Mouse (Mus musculus): ENCODE data around the gene 4930564D02Rik.
A peak's percentile ranks its signal among the peaks of the same experiment; 100 is the strongest.

4930564D02Rik gene

DNA sequence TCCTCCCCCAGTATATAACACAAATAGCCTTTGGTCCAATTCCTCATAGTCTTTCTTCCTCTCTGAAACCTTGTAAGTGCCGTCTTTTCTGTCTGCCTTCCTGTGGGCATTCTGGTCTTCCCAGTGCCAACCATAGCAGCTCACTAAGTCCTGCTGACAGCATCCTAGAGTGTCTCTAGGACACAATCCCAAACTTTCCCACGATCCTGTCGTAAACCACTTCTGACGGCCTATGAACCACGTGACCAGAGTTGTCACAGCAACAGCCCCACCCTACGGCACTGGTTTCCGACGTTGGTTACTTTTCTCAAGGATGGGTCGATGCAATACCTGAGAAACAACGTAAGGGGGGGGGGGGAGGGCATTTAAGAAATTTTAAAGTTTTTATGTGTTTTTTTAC, at the start of gene 4930564D02Rik:
TSS of gene 4930564D02Rik (plus strand) at position 301 of the 400 bp plus-strand sequence.
- DNase-seq, result no peak

GRCm38 (mm10) chr3:105017314-105017713, 49.3 kb upstream of the 4930564D02Rik start:
- no peak for DNase-seq

DNA sequence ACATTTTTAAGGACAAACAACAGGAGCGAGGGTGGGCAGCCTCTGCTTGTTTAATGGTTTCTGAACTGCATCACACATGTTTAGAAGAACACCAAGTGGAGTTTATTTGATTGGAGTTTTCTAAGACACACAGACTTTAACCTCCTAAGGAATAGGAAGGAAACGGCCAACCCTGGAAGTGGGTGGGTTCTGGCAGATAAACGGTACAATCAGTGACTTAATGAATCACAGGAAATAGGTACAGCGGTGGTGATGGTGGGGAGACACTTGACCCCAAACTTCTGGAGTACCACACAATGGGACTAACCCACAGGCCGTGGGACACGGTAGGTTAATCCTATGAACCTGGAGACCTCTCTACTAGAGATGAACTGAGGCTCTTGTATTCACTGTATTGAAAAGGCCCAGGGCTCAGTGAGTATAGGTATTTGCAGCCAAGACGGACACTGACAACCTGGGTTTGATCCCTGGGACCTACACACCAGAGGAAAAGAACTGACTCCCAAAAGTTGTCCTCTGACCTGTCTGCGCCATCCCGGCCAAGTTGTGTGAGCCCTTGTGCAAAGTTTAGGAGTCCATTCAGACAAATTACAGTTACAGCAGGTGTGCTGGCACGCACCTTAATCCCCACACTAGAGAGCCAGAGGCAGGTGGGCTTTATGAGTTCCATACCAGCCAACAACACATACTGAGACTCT, 48.4 kb upstream of the 4930564D02Rik start:
- DNase-seq, result peak; percentile 34 to 70

DNA sequence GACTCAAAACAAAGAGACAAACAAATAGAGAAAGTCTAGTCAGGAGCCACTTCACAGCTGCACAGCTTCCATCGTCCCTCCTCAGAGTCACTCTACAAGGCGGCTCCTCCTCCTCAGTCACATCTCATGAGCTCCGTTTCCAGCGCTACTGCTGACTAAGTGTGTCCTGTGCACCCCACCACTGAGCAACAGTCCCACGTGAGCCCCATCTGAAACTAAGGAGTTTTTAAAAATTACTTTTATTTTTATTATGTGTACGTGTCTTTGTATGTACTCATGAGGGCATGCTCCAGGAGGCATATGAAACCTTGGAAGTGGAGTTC, 47.9 kb upstream of the 4930564D02Rik start:
- DNase-seq, result no peak

DNA sequence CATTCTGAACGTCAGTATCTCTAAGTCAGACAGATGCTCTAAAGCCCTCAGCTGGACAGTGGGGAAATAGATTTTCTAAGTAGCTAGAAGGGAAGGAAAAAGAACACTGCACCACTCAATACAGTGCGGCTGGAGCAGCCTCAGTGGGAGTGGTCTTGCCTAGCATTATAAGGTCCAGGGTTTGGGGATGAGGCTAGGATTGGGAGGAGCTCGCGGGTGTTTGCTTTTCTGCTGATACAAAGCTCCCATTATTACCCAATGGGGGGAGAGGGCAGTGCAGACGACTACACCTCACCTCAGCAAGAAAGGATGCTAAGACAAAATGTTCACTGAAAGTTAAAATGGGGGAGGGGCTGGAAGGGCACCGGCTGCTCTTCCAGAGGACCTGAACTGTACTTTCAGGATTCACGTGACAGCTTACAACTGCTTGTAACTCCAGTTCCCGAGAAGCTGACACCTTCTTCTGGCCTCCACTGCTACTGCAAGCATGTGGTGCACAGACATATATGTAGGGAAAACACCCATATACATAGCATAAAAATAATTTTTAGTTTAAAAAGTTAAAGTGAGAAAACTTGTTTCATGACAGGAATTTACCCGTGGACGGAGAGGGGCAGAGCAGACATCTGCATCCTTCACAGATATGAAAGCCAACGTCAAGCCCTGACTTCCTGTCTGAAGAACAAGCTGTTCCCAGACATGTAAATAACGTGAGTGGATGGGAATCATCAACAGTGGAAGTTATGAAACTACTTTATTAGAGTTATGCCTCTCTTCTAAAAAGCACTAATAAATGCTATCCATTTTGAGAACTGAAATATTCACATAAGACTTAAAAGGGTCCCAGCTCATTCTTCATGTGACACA, 46.6 kb upstream of the 4930564D02Rik start:
- DNase-seq, result peak; percentile 36 to 74

DNA sequence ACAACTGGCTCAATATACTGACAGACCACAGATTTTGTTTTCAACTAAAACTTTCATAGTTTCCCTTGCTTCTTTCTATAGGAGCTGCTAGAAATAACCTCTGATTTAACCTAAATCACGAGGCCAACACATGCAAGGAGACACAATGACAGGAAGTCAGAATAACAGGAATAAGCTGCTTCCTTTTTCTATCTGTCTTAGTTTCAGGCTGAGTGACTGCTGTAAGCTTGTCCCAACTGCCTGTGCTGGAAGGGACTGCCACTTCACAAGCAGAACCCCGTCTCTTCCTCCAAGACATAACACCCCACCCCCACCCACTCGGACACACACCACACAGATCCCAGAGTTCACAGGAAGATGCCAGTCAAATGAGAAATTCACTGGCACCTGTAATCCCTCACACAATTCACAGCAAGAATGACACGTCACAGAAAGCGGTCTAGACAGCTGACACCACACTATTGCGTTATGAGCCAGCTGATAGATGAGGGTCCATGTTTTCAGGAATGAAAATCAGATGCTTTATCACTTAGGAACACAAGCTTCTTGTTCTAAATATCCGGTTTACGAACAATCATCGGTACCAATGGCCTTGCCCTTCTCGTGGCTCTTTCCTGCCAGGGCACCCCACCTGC, 43.2 kb upstream of the 4930564D02Rik start:
- DNase-seq, result peak in 1 of 2 experiments; percentile 36

- DNase-seq, result peak in 1 of 2 experiments; percentile 59
These were observed 30.3 kb upstream of the 4930564D02Rik start for GRCm38 (mm10) chr3:105036281-105036847.

- no peak for DNase-seq
These were observed 29.3 kb upstream of the 4930564D02Rik start for GRCm38 (mm10) chr3:105037240-105037770.

- DNase-seq, result no peak
These were observed 26.6 kb upstream of the 4930564D02Rik start for GRCm38 (mm10) chr3:105040002-105040401.

- no peak for DNase-seq
These were observed 25.5 kb upstream of the 4930564D02Rik start for GRCm38 (mm10) chr3:105040983-105041625.

GRCm38 (mm10) chr3:105043746-105044145, 22.9 kb upstream of the 4930564D02Rik start:
- DNase-seq, result no peak

GRCm38 (mm10) chr3:105046870-105047269, 19.8 kb upstream of the 4930564D02Rik start:
- DNase-seq, result no peak

- DNase-seq, result peak; percentile 77 to 89
These were observed 19.0 kb upstream of the 4930564D02Rik start for GRCm38 (mm10) chr3:105047616-105048015.

DNA sequence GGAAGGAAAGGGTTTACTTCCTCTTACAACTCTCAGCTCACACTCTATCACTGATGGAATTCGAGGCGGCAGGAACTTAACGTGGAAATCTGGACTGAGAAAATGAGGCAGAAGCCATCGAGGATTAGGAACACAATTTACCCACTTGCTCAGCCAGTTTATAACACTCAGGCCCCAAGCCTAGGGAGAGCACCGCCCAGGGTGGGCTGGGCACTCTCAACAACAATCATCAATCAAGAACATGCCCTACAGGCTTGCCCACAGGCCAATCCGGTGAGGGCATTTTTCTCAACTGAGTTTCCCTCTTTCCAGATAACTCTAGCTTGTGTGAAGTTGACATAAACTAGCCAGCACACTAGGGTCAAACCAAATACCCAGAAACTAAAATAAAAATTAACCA, 16.8 kb upstream of the 4930564D02Rik start:
- no peak for DNase-seq

DNA sequence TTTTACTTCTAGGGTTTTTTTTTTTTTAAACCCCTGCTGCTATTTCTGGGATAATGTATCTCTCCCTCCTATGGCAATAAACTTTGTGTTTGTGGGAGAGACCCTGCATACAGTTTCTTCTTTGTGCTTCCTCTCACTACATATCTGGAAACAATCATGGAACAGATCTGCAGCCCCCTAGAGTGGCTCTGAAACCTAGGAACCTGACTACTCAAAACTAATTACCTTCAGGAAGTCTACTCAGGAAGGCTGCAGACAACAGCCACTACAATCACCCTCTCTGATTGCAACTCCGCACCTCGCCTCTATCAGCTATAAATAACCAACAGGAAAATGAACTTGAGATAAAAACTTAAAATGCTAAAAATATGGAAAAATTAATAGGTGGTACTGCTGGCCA, 15.5 kb upstream of the 4930564D02Rik start:
- DNase-seq, result no peak

DNA sequence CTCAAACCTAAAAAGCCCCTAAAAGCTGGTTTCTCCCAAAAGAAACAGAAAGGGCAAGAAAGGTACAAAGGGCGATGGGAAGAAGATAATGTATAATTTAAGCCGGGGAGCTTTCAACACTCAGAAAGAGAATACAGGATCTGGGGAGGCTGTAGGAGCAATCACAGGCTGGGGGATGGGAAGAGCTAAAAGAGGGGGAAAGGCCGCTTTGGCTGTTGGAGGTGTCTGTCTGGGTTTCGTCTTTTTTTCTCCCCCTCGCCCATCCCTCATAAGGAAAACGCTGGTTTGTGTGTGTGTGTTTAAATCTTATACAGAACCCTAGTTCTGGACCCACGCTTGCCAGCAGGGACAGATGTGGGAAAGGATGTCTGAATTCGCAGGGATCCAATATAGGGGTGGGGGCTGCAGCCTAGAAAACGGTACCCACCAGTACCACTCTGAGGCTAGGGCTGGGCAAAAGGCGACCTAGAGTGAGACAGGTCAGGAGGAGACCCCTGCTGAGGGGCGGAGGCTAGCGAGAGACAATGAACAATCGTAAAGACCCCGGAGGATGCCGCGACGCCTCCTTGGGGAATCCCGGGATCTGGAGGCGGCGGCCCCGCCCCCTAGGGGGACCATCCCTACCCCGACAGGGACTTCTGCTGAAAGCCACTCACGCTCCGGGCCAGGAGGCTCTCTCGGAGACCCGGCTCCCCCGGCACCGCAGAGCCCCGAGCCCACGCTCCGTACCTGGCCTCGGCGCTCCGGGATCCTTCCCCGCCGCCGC, 14.3 kb upstream of the 4930564D02Rik start:
- no peak for DNase-seq

DNA sequence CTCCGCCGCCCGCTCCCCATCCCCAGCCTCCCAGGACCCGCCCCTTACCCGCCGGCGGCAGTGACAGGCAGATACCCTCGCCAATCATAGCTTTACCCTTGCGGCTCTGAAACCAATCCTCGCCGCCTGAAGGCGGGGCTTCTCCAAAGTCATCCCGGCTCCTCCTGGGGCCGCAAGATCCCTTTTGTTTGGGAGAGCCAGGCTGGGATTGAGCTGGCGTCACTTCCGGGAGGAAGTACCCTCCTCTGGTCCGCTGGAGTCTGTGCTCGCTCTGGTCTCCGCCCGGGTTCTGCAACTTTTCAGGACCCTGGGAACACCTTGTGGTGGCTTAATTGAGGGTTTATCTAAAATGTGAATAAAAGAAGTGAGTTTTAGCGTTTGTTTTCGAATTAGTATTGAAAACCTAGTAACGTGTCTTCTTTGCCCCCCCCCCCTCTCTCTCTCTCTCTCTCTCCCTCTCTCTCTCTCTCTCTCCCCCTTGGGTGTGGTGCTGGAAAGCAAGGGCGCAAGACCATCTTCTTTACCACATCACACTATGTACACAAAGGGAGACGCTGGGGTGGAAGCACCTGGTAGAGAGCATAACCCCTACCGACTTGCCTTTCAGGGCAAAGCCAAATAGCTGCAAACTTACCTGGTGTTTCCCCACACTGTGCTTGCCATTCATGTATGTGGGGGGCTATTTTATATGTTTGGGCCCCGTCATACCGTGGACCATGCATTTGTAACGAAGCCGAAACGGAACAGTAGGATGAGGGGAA, 13.5 kb upstream of the 4930564D02Rik start, which contains the start of gene Cttnbp2nl:
TSS of gene Cttnbp2nl (minus strand) at position 210 of the 761 bp plus-strand sequence.
- DNase-seq, result peak; percentile 99 to 100

GRCm38 (mm10) chr3:105053698-105054001, 13.0 kb upstream of the 4930564D02Rik start:
- DNase-seq, result no peak

- peak; percentile 68 to 87 for DNase-seq
These were observed 11.7 kb upstream of the 4930564D02Rik start for GRCm38 (mm10) chr3:105054952-105055351.

DNA sequence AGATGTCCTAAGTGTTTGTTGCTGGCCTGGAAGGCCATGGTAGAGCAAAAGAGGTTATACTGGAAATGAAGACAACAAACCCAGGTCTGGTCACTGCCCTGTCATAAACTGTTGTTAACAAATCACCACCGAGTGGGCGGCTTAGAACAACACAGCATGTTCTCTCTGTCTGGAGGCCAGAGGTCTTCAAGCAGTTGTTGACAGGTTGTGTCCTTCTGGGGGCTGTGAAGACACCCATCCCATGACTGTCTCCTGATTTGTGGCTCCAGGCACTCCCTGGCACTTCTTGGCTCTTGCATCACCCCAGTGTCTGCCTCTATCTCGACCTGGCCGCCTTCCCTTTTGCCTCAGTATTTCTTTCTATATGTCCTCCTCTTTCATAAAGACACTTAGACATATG, 11.0 kb upstream of the 4930564D02Rik start:
- DNase-seq, result peak in 1 of 2 experiments; percentile 43
